Mouse (Mus musculus): ENCODE measurements around the gene BC005561.
"Not testable (repeated sequence)": the region's sequence is repeated elsewhere in the genome, so short reads cannot be mapped to it uniquely, and the experiment has no call there.

The BC005561 gene

DNA sequence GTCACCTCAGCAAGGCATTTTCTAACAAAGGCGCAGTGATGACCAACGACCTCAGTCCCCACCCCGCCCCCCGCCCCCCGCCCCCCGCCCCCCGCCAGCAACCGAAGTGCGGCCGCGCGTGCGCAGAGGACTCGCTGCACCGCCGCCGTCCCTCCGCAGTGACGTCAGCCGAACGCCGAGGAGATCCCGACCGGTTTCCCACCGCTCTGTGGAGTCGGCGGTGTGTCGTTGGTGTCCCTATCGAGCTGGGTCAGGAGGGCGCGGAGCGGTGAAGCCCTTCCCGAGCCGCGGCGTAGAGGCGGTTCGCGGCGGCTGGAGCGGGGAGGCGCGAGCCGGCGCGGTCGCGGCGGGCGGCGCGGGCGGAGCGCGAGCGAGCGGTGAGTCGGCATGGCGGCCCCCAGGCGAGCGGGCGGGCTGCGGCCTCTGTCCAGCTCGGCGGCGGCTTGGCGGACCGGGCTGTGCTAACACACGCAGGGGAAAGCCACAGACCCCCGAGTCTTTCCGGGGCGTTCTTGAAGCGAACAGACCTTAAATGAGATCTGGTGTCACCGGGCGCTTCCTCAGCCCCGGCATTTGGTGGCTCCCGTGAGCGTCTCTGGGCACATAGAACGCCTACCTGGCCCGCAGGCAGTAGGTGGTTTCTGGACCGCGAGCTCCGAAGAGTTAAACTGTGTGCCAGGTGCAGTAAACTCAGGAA, at the start of gene BC005561:
Gene BC005561 (plus strand): TSS at position 158 of the 697 bp plus-strand sequence.
- DNase-seq, result peak; percentile 76 to 81

DNA sequence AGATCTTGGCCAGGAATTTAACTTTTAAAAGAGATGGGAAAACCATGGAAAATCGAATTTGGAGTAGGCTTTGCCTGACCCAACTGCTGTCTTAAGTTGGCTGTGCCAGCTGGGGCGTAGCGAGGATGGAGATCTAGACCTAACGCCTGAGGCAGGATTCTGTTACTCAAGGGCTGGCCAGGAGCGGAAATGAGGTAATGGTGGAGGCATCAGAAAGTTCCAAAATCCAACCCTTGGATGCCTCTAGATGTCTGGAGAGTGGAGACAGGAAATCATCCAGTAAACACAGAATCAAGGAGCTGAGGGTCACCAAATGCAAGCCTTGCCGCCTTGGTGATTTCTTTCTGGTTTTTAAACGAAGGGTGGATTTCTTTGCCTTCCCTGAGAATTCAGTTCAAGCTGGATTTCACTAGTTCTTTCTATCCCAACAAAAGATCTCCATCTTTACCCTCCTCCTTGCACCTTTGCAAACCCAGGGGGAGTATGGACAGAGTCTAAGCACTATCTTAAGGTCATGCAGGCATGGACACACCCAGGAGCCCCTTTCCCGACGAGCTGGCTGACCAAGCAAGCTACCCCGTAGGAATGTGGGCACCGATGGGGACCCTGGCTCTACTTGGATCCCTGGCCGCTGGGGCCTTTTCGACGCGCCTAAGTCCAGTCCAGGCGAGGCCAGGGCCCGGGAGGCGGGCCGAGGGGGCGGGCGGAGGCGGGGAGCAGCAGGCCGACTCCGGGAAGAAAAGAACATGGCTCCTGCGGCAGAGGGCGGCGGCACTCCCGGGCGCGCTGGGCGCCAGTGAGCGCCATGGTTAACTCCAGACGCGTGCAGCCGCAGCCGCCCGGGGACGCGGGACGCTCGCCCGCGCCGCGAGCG, 49.1 kb upstream of the BC005561 start, which contains the start of gene Pkd2:
Gene Pkd2 (plus strand): TSS at position 619 of the 874 bp plus-strand sequence.
- DNase-seq, result peak; percentile 82 to 87

DNA sequence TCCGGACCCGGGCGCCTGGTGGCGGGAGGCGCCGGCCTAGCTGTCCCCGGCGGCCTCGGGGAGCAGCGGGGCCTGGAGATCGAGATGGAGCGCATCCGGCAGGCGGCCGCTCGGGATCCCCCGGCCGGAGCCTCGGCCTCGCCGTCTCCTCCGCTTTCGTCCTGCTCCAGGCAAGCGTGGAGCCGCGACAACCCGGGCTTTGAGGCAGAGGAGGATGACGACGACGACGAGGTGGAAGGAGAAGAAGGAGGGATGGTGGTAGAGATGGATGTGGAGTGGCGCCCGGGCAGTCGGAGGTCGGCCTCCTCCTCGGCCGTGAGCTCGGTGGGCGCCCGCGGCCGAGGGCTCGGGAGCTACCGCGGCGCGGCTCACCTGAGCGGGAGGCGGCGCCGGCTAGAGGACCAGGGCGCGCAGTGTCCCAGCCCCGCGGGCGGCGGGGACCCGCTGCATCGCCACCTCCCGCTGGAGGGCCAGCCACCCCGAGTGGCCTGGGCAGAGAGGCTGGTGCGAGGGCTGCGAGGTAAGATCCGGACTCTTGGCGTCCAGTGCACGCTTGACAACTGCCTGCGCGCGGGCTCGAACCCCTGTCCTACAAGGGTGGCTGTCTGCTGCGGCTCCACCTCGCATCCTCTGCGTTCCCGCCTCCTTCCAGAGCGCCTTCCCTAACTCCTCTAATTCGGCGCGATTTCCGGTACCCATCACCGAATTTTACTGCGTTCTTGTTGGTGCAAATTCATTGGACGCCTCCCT, 48.3 kb upstream of the BC005561 start:
- peak; percentile 69 to 73 for DNase-seq

DNA sequence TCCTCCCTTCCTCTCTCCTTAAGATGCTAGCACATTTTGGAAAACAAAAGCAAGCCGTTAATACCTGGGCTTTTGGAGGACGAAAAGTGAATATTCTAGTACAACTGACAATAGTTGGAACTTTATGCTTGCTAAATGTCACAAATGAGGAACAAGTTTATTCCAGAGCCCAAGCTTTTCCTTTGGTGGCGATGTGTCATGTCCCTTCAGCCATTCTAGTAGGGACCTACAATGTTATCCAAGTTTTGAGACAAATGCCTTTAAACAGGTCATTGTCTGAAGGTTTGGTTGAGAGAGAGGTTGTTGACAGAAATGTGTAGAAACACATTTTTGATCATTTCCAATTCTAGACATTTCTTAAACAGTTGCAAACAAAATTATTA, 47.7 kb upstream of the BC005561 start:
- DNase-seq, result no peak

GRCm38 (mm10) chr5:104460856-104461255, 47.3 kb upstream of the BC005561 start:
- peak; percentile 49 to 56 for DNase-seq

- DNase-seq, result peak; percentile 29 to 45
These were observed 42.9 kb upstream of the BC005561 start for GRCm38 (mm10) chr5:104465279-104465678.

DNA sequence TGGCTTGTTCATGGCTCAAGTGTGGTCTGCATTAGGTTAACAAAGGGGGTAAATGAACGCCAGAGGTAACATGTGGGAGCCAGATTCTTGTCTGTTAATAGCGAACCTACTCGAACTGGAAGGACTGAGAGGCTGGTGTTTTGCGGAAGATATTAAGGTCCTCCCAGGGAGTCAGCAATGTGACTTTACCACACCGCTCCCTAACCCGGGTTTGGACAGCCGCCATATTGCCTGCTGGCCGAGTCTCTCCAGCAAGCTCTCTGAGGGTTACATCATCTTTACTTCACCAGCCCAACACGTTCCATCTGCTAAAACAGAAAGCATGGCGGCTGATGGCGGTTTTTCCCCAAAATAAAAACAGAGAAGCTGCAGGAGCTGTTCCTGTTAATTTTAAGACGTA, 42.4 kb upstream of the BC005561 start:
- peak; percentile 89 to 90 for DNase-seq

GRCm38 (mm10) chr5:104466816-104467215, 41.3 kb upstream of the BC005561 start:
- DNase-seq, result no peak

GRCm38 (mm10) chr5:104468586-104468985, 39.6 kb upstream of the BC005561 start:
- DNase-seq, result no peak

DNA sequence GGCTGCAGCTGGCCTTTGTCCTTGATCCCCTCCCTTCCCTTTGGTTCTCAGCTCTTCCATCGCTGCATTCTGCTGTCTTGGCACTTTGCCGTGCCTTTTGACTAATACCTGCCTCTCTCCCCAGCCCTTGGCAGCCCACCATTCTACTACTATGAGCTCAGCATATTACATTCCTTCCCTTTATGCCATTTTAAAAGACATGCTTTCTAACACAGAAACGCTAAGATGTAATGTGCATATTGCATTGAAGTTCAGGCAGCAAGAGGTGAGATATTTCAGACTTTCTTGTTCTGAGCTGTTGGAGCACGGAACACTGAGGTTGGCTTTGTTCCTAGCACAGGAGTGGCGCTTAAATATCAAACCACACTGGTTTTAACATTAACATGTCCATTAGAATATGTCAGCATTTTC, 37.2 kb upstream of the BC005561 start:
- DNase-seq, result peak; percentile 76 to 85

GRCm38 (mm10) chr5:104472371-104472770, 35.8 kb upstream of the BC005561 start:
- no peak for DNase-seq

- peak; percentile 51 to 58 for DNase-seq
These were observed 27.8 kb upstream of the BC005561 start for GRCm38 (mm10) chr5:104480367-104480766.

GRCm38 (mm10) chr5:104482856-104483255, 25.3 kb upstream of the BC005561 start:
- no peak for DNase-seq

DNA sequence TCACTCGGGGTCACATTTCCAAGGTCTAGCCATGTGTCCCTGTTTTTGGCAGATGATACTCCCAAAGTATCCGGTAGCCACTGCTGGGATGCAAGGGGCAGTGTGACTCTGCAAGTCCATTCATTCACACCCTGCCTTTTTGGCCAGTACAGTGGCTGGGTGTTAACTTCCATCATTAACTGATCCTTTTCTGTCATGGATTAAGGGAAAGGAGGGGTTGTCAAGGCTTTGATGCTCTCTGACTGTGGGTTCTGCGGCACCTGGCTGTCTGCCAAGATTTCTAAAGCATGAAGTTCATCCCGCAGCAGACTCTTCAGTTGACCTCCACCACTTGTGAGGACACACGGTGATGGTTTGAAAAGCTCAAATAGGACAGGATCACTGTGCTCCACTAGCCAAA, 16.6 kb upstream of the BC005561 start:
- no peak for DNase-seq

- peak; percentile 54 to 61 for DNase-seq
These were observed 3.3 kb upstream of the BC005561 start for GRCm38 (mm10) chr5:104504883-104505282.

- DNase-seq, result no peak
These were observed 340 bp upstream of the BC005561 start for GRCm38 (mm10) chr5:104507829-104508194.

GRCm38 (mm10) chr5:104511211-104511610, 3.1 kb downstream of the BC005561 start:
- peak in 1 of 2 experiments; percentile 50 for DNase-seq

- DNase-seq, result no peak
These were observed 30.5 kb downstream of the BC005561 start for GRCm38 (mm10) chr5:104538612-104539011.

GRCm38 (mm10) chr5:104539331-104539730, 31.2 kb downstream of the BC005561 start:
- DNase-seq, result no peak

GRCm38 (mm10) chr5:104568079-104568478, 59.9 kb downstream of the BC005561 start:
- not testable (repeated sequence) for DNase-seq

- peak; percentile 42 to 64 for DNase-seq
These were observed 62.6 kb downstream of the BC005561 start for GRCm38 (mm10) chr5:104570766-104571165.

- peak; percentile 91 to 92 for DNase-seq
These were observed 63.2 kb downstream of the BC005561 start for GRCm38 (mm10) chr5:104571282-104571921.
